Mouse (Mus musculus): ENCODE data around the gene Myo10. TPM values are rescaled to one million over a fixed set of nuclear protein-coding genes. Genes with fewer than 3 reads are reported as not detected.

Myo10 gene
- total and polyA plus RNA-seq, 2 experiments from 2014 or later = 29.3 to 34.7 TPM

DNA sequence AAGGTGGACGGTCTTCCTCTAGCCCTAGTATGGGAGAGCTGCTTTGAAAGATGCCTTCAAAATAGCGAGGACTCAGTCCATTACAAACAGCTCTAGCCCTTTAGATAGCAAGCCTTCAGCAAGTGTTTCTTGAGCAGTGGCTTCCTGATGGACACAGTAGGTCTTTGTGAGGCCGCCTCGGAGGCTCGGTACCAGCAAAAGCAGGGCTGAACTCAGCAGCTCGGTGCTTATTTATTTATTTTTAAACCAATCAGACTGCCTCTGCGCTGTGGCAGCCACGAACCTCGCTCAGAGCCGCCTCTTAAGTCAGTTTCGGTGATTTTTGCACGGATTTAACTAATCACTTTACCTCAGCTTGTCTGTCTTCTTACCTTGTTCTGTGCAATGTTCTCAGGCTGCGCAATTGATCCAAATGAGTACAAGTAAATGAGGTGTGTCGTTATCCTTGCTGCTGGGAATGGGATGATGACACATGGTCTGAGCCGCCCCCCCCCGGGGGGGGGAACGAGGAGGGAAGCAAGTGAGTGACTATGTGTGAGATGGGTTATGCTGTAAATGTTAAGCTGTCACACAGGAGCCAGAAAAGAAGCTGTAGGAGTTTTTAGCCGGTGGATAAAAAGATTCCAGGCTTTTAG, 232.1 kb downstream of the Myo10 start:
- H3K4me2 ChIP-seq (ENCODE audit: low read depth, low read length, poor library complexity, severe bottlenecking) = no peak overlapping the region
- DNase-seq (ENCODE audit: low spot score) = no peak
- H3K27ac ChIP-seq (ENCODE audit: low read depth, low read length) = no peak overlapping the region
- no peak overlapping the region for H3K4me3 ChIP-seq (ENCODE audit: low read depth, low read length)
- H3K4me1 ChIP-seq (ENCODE audit: insufficient read depth, low read length) = no peaks in the 10 kb centered on the region
- no peaks in the 10 kb centered on the region for H3K27me3 ChIP-seq (ENCODE audit: insufficient read depth, low read length)
- 52% methylated on average over 18 of the region's 18 CpGs for WGBS
- H3K36me3 ChIP-seq (ENCODE audit: insufficient read depth, low read length) = no peaks in the 10 kb centered on the region
- no peaks in the 10 kb centered on the region for H3K9me3 ChIP-seq (ENCODE audit: low read length)
- ATAC-seq (ENCODE audit: low FRiP score) = peak; percentile 47; the same call in 1 of the 2 replicates
- no peak overlapping the region for H3K9ac ChIP-seq (replicated peaks; ENCODE audit: low read length, poor library complexity, severe bottlenecking)
- no peak for TF ChIP-seq CTCF (IDR thresholded peaks at IDR 0.05)

DNA sequence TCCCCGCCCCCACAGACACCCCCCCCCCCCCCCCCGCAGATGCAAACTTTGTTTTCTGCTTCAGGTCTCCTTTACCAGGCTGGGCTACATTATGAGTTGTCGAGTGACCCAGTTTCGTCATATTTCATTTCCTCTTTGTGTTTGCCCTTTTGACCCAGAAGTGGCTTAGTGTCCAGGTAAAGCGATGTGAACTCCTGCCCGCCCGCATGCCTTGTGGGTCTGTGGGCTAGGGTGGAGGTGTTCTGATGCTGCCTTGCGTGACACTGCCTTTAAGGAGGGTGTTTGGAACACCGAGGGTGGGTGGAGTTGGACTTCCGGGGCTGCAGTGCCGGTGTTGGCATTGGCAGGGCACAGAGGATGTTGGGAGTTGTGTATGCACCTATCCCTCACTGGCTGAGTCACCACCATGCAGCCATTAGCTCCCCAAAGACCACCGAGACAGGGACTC, 236.3 kb downstream of the Myo10 start:
- Histone ChIP-seq H3K27ac (ENCODE audit: low read depth, low read length) (no peak overlapping the region), H3K27me3 (ENCODE audit: insufficient read depth, low read length) (no peaks in the 10 kb centered on the region), H3K4me1 (ENCODE audit: insufficient read depth, low read length) (no peaks in the 10 kb centered on the region), H3K4me2 (ENCODE audit: low read depth, low read length, poor library complexity, severe bottlenecking) (no peak overlapping the region), H3K4me3 (ENCODE audit: low read depth, low read length) (no peak overlapping the region), H3K9me3 (ENCODE audit: low read length) (no peaks in the 10 kb centered on the region), H3K36me3 (ENCODE audit: insufficient read depth, low read length) (no peaks in the 10 kb centered on the region), H3K9ac (replicated peaks; ENCODE audit: low read length, poor library complexity, severe bottlenecking) (no peak overlapping the region)
- DNase-seq (ENCODE audit: low spot score) = no peak
- 83% methylated on average over 10 of the region's 12 CpGs for WGBS
- ATAC-seq (ENCODE audit: low FRiP score) = no peak
- TF ChIP-seq CTCF (IDR thresholded peaks at IDR 0.05) = no peak

DNA sequence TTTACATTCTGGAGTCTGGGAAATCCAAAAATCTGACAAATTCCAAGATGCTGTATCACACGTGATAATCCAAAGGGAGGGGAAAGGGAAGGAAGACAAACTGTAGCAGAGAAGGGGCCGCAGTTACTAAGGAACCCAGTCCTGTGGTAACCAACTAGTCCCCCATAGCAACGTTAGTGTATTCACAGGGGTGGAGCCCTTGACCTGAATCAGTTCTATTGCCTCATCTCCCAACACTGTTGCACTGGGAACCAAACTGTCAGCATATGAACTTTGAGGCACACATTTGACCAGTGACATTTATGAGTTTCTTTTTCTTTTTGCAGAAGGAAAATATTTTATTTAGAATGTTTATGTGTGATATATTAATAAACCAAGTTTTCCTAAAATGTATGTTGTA, 237.1 kb downstream of the Myo10 start:
- DNase-seq (ENCODE audit: low spot score) = no peak
- Histone ChIP-seq H3K4me2 (ENCODE audit: low read depth, low read length, poor library complexity, severe bottlenecking) (no peak overlapping the region), H3K36me3 (ENCODE audit: insufficient read depth, low read length) (no peaks in the 10 kb centered on the region), H3K27ac (ENCODE audit: low read depth, low read length) (no peak overlapping the region), H3K4me3 (ENCODE audit: low read depth, low read length) (no peak overlapping the region), H3K27me3 (ENCODE audit: insufficient read depth, low read length) (no peaks in the 10 kb centered on the region), H3K4me1 (ENCODE audit: insufficient read depth, low read length) (no peaks in the 10 kb centered on the region), H3K9ac (replicated peaks; ENCODE audit: low read length, poor library complexity, severe bottlenecking) (no peak overlapping the region), H3K9me3 (ENCODE audit: low read length) (no peaks in the 10 kb centered on the region)
- TF ChIP-seq CTCF (IDR thresholded peaks at IDR 0.05) = no peak
- no peak for ATAC-seq (ENCODE audit: low FRiP score)
- 57% methylated on average over 3 of the region's 3 CpGs for WGBS

DNA sequence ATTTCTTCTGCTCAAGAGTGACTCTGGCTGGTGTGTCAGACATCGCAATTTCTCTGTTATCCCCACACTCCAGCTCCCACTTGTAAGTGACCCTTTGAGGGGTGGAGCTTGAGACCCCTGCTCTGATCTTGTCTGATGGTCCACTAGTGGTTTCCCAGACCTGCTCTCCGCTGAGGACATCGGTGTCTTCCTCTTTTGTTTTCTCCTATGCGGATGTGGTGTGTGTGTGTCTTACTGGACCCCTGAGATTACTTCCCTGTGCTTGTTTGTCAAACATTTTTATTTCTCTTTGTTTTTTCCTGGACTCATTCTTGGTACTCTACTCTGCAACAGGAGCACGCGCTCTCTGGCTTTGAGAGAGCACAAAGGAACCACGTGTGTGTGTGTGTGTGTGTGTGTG, 239.6 kb downstream of the Myo10 start:
- no peak overlapping the region for H3K27ac ChIP-seq (ENCODE audit: low read depth, low read length)
- no peak for ATAC-seq (ENCODE audit: low FRiP score)
- no peaks in the 10 kb centered on the region for H3K36me3 ChIP-seq (ENCODE audit: insufficient read depth, low read length)
- WGBS = 86% methylated on average over 7 of the region's 7 CpGs
- no peak for TF ChIP-seq CTCF (IDR thresholded peaks at IDR 0.05)
- no peak overlapping the region for H3K9ac ChIP-seq (replicated peaks; ENCODE audit: low read length, poor library complexity, severe bottlenecking)
- H3K27me3 ChIP-seq (ENCODE audit: insufficient read depth, low read length) = no peaks in the 10 kb centered on the region
- H3K9me3 ChIP-seq (ENCODE audit: low read length) = no peaks in the 10 kb centered on the region
- H3K4me3 ChIP-seq (ENCODE audit: low read depth, low read length) = no peak overlapping the region
- H3K4me1 ChIP-seq (ENCODE audit: insufficient read depth, low read length) = no peaks in the 10 kb centered on the region
- DNase-seq (ENCODE audit: low spot score) = no peak
- H3K4me2 ChIP-seq (ENCODE audit: low read depth, low read length, poor library complexity, severe bottlenecking) = no peak overlapping the region

Other genes with a start within 250 kb of the Myo10 start
- 1,178 and 1,429 TPM in 2 replicates for gene Basp1, start 208.8 kb upstream of the Myo10 start, total RNA-seq (2014; rRNA removed)
- gene Basp1, start 208.8 kb upstream of the Myo10 start, polyA plus RNA-seq (2015; fragmentation: Nextera tagmentation; extraction: Ambion mirVana) = 480 and 547 TPM in 2 replicates
- gene Retreg1, start 220.7 kb downstream of the Myo10 start, total RNA-seq (2014; rRNA removed) = 29.0 and 44.6 TPM in 2 replicates
- gene Retreg1, start 220.7 kb downstream of the Myo10 start, polyA plus RNA-seq (2015; fragmentation: Nextera tagmentation; extraction: Ambion mirVana) = 21.9 and 28.0 TPM in 2 replicates

All from midbrain, postnatal 0 days (tissue).